In the genomic region with DNA sequence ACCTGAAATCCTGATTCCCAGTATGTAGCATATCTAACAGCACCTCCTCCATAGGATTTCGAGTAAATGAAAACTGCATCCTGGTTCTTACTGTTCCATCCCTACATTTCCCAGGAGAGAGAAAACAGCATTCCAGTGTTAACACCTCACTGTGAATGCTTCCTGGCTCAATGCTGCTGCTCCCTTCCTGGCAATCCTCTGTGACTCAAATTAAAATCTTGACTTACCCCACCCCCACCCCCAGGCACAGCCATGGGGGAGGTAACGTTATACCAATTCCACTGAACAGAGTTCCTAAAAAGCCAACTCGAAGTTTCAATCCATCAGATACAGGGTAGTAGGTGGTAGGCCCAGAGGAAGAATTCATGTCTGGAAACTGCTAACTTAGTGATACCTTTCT, we compare ENCODE assay signal across 8 mouse cellular contexts. TPM values are rescaled to one million over a fixed set of nuclear protein-coding genes. Genes with fewer than 3 reads are reported as not detected.
DNase-seq lines count a peak whose midpoint lies in the region; ATAC-seq and TF ChIP-seq lines count a peak whose summit lies in the region.

No protein-coding gene starts in this region.

- 18% methylated on average over 3 of the region's 3 CpGs for WGBS in embryonic facial prominence, embryonic 15.5 days
- 20% methylated on average over 3 of the region's 3 CpGs for WGBS in limb, embryonic 14.5 days

- peaks cover 45% of the 10 kb centered on the region for H3K36me3 ChIP-seq in embryonic facial prominence, embryonic 15.5 days
- H3K36me3 ChIP-seq in limb, embryonic 14.5 days (ENCODE audit: control insufficient read depth, insufficient read depth, low read length) = peaks cover 34% of the 10 kb centered on the region

- peaks cover 7% of the 10 kb centered on the region for H3K4me1 ChIP-seq in embryonic facial prominence, embryonic 15.5 days
- H3K4me1 ChIP-seq in limb, embryonic 14.5 days (ENCODE audit: control insufficient read depth, insufficient read depth, low read length) = peaks cover 10% of the 10 kb centered on the region

- H3K9me3 ChIP-seq in embryonic facial prominence, embryonic 15.5 days (replicated peaks) = no peaks in the 10 kb centered on the region
- no peaks in the 10 kb centered on the region for H3K9me3 ChIP-seq in limb, embryonic 14.5 days (ENCODE audit: control insufficient read depth, low read length)

- H3K4me3 ChIP-seq in embryonic facial prominence, embryonic 15.5 days (replicated peaks) = peak overlapping the region; percentile 92
- peak overlapping the region; percentile 88 for H3K4me3 ChIP-seq in limb, embryonic 14.5 days (replicated peaks; ENCODE audit: low read length)

- no peak for ATAC-seq in embryonic facial prominence, embryonic 15.5 days (ENCODE audit: insufficient number of reproducible peaks, low FRiP score, low TSS enrichment, low read depth)
- no peak for ATAC-seq in limb, embryonic 14.5 days (ENCODE audit: low FRiP score, low read depth)

- peak overlapping the region; percentile 78 for H3K4me2 ChIP-seq in embryonic facial prominence, embryonic 15.5 days (replicated peaks)
- H3K4me2 ChIP-seq in limb, embryonic 14.5 days (replicated peaks; ENCODE audit: low read depth, low read length, severe bottlenecking) = peak overlapping the region; percentile 66

- peak overlapping the region; percentile 85; the same call in 1 of the 2 replicates for H3K9ac ChIP-seq in embryonic facial prominence, embryonic 15.5 days
- H3K9ac ChIP-seq in limb, embryonic 14.5 days (ENCODE audit: low read depth, low read length, severe bottlenecking) = peak overlapping the region; percentile 75

- H3K27me3 ChIP-seq in embryonic facial prominence, embryonic 15.5 days = no peaks in the 10 kb centered on the region
- H3K27me3 ChIP-seq in limb, embryonic 14.5 days (ENCODE audit: control insufficient read depth, insufficient read depth, low read length) = no peaks in the 10 kb centered on the region

- DNase-seq in embryo, embryonic 10.5 days (ENCODE audit: low spot score) = peak; percentile 7
- DNase-seq in embryo, embryonic 9.5 days (ENCODE audit: extremely low spot score) = no peak
- peak; percentile 9 for DNase-seq in 3134 (ENCODE audit: extremely low read depth, insufficient read length, low spot score)
- DNase-seq in limb, embryonic 14.5 days (ENCODE audit: low spot score) = no peak
- no peak for DNase-seq in adrenal gland, postnatal 36 days
- DNase-seq in yolk sac, embryonic 10.5 days (ENCODE audit: low spot score) = no peak
- no peak for DNase-seq in layer of hippocampus, adult 9-11 months

- TF ChIP-seq POLR2A in limb, embryonic 14.5 days (IDR thresholded peaks at IDR 0.05; ENCODE audit: borderline replicate concordance, extremely low read depth, insufficient read depth, insufficient read length) = no peak

- H3K27ac ChIP-seq in embryonic facial prominence, embryonic 15.5 days (replicated peaks) = 0 out of 2 replicates have a peak overlapping the region, but pooled peaks have one; percentile 92
- 0 out of 2 replicates have a peak overlapping the region, but pooled peaks have one; percentile 41 for H3K27ac ChIP-seq in limb, embryonic 14.5 days (replicated peaks; ENCODE audit: low read depth, low read length)

RNA-seq across cellular contexts. Expression of a gene that starts 0.9 kb away (rescaled TPM):
- 33.1 and 33.3 TPM in 2 replicates for polyA plus RNA-seq in embryonic facial prominence, embryonic 15.5 days (2015; fragmentation: Nextera tagmentation; extraction: Ambion mirVana)
- polyA plus RNA-seq in limb, embryonic 14.5 days (2012; rRNA removed) = 28.6 and 35.4 TPM in 2 replicates
- polyA plus RNA-seq in limb, embryonic 14.5 days (2014; fragmentation: Nextera tagmentation; extraction: Ambion mirVana) = 32.9 and 34.3 TPM in 2 replicates
- 10 to 100 TPM; 21.7 to 58.9 TPM for total RNA-seq in adrenal gland, postnatal 36 days (2021)

Comparison
In these comparisons a context has a peak if more than half of its experiments do, and no peak if none do; other contexts are left out.
1. DNase-seq: peak in embryo, embryonic 10.5 days (single experiment) and 3134 (single experiment); none in embryo, embryonic 9.5 days (single experiment), limb, embryonic 14.5 days (single experiment), adrenal gland, postnatal 36 days (0 of 2), yolk sac, embryonic 10.5 days (single experiment) and layer of hippocampus, adult 9-11 months (single experiment).